Comparison of ENCODE assay signal across 8 mouse cellular contexts in the genomic region with DNA sequence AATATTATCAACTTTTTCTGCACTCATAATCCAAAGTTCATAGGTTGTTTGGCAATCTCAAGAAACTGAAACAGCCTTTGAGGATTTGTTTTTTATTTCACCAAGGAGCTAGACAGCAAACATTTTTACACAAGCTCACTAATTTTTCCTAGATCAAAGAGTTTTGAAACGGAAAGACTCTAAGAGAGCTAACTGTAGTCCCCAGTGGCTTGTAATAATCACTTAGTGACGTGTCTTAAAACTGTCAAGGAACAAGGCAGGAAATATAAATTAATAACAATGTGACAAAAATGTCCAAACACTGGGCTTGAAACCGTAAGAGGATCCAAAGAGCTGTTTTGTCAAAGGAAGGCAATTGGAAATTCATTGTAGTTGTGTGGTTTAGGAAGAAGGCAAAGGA. TPM values are rescaled to one million over a fixed set of nuclear protein-coding genes. Genes with fewer than 3 reads are reported as not detected.
DNase-seq lines count a peak whose midpoint lies in the region; ATAC-seq and TF ChIP-seq lines count a peak whose summit lies in the region.

No protein-coding gene starts in this region.

- no peak for ATAC-seq in megakaryocyte, adult 5-6 weeks (ENCODE audit: poor library complexity, severe bottlenecking)

- H3K27ac ChIP-seq in cerebellum, adult 2 months (ENCODE audit: insufficient read depth, low read length) = peak overlapping the region; percentile 20; the same call in 1 of the 2 replicates
- H3K27ac ChIP-seq in limb, embryonic 10.5 days = peak overlapping the region; percentile 72

- no peak for TF ChIP-seq CTCF in cerebellum, adult 2 months (IDR thresholded peaks at IDR 0.05; ENCODE audit: borderline replicate concordance, insufficient read depth, low read depth, low read length)

- H3K4me1 ChIP-seq in cerebellum, adult 2 months (ENCODE audit: control insufficient read depth, insufficient read depth, low read length) = no peaks in the 10 kb centered on the region
- H3K4me1 ChIP-seq in megakaryocyte, embryonic 14.5 days = peaks cover 8% of the 10 kb centered on the region; the same call in 1 of the 2 replicates
- H3K4me1 ChIP-seq in limb, embryonic 10.5 days = peaks cover 6% of the 10 kb centered on the region; the same call in 1 of the 2 replicates

- H3K27me3 ChIP-seq in cerebellum, adult 2 months (ENCODE audit: control insufficient read depth, insufficient read depth, low read length) = no peaks in the 10 kb centered on the region
- peaks cover 13% of the 10 kb centered on the region for H3K27me3 ChIP-seq in megakaryocyte, embryonic 14.5 days (replicated peaks)
- peaks cover 91% of the 10 kb centered on the region for H3K27me3 ChIP-seq in limb, embryonic 10.5 days (ENCODE audit: low read depth, poor library complexity, severe bottlenecking)
- H3K27me3 ChIP-seq in splenic B cell, adult 2 months (ENCODE audit: control insufficient read depth, insufficient read depth, low read length, poor library complexity, severe bottlenecking) = no peaks in the 10 kb centered on the region

- H3K9me3 ChIP-seq in megakaryocyte, embryonic 14.5 days = no peaks in the 10 kb centered on the region
- no peaks in the 10 kb centered on the region for H3K9me3 ChIP-seq in limb, embryonic 10.5 days (replicated peaks)

- peaks cover 9% of the 10 kb centered on the region for H3K36me3 ChIP-seq in megakaryocyte, embryonic 14.5 days (replicated peaks; ENCODE audit: low read length)
- peaks cover 6% of the 10 kb centered on the region for H3K36me3 ChIP-seq in limb, embryonic 10.5 days
- peaks cover 2% of the 10 kb centered on the region; the same call in 1 of the 2 replicates for H3K36me3 ChIP-seq in splenic B cell, adult 2 months (ENCODE audit: control insufficient read depth, insufficient read depth, low read length, poor library complexity, severe bottlenecking)

- H3K4me3 ChIP-seq in cerebellum, adult 2 months (replicated peaks; ENCODE audit: insufficient read depth, low read depth, low read length) = no peak overlapping the region
- H3K4me3 ChIP-seq in megakaryocyte, embryonic 14.5 days (replicated peaks) = peak overlapping the region; percentile 97
- peak overlapping the region; percentile 70 for H3K4me3 ChIP-seq in limb, embryonic 10.5 days

- DNase-seq in cerebellum, adult 2 months = no peak
- no peak for DNase-seq in cerebellum, adult 9-10 months
- no peak for DNase-seq in limb, embryonic 10.5 days (ENCODE audit: low spot score)
- DNase-seq in splenic B cell, adult 2 months (ENCODE audit: low read depth, low spot score) = peak; percentile 12
- DNase-seq in cerebellum, postnatal 14 days = no peak
- no peak for DNase-seq in yolk sac, embryonic 10.5 days (ENCODE audit: low spot score)

- WGBS in cerebellum, adult 2 months = 51% methylated on average over 3 of the region's 3 CpGs
- 12% methylated on average over 3 of the region's 3 CpGs for WGBS in limb, embryonic 10.5 days

- no peak for TF ChIP-seq POLR2A in cerebellum, adult 2 months (IDR thresholded peaks at IDR 0.05; ENCODE audit: borderline replicate concordance, insufficient read depth, low read length)

RNA-seq across cellular contexts. Expression of a gene that starts 1.0 kb away (rescaled TPM):
- 238 and 261 TPM in 2 replicates for polyA plus RNA-seq in cerebellum, adult 2 months (2012; rRNA removed)
- 1.3 and 1.5 TPM in 2 replicates for polyA plus RNA-seq in megakaryocyte, embryonic 14.5 days (2012; ENCODE audit: insufficient read depth, low replicate concordance)
- total RNA-seq in megakaryocyte, adult 5-6 weeks (2015) = 161 and 177 TPM in 2 replicates
- 72.4 and 88.5 TPM in 2 replicates for total RNA-seq in megakaryocyte, adult 5-6 weeks (2017)
- polyA plus RNA-seq in limb, embryonic 10.5 days (2016; fragmentation: Nextera tagmentation; extraction: Ambion mirVana) = 114 and 144 TPM in 2 replicates

Comparison
In these comparisons a context has a peak if more than half of its experiments do, and no peak if none do; other contexts are left out.
1. RNA of a gene that starts 1.0 kb away (polyA plus RNA-seq): 238 to 261 TPM in cerebellum, adult 2 months and 114 to 144 TPM in limb, embryonic 10.5 days; 1.3 to 1.5 TPM in megakaryocyte, embryonic 14.5 days; every median in the first group is over 10 times any median in the second.